Mouse (Mus musculus) gastrocnemius, postnatal 14 days (tissue): ENCODE measurements around the gene Olfr1179. TPM values are rescaled to one million over a fixed set of nuclear protein-coding genes. Genes with fewer than 3 reads are reported as not detected.
"Not testable (repeated sequence)": the region's sequence is repeated elsewhere in the genome, so short reads cannot be mapped to it uniquely, and the experiment has no call there.

Experiments used
- DNase-seq: peaks from one replicate; pipeline ENCODE4 v3.0.0; 2021; ENCODE audit warnings: mixed read lengths
- intact Hi-C: fragments of 180-260 bp; cut with DNase I; formaldehyde crosslinking; loops from one replicate; pipeline ENCODE4 v1.15.1; 2025; ENCODE audit warnings: low total_unique reads
- long read RNA-seq, 2 experiments: library from polyadenylated mRNA; stranded (forward); transcript quantifications; one replicate each; pipeline ENCODE4 v2.0.0; 2021
- total RNA-seq, 2 experiments: library from RNA; stranded (reverse); gene quantifications; 2 replicates each; pipeline ENCODE4 v1.2.3; 2021

Gene Olfr1179
- not detected for total RNA-seq
- long read RNA-seq, experiment 1, result 0 reads
- long read RNA-seq, experiment 2, result 0 reads

- intact Hi-C loops, result no loop called here
- DNase-seq, result no peak
These were observed at the start of gene Olfr1179 for GRCm38 (mm10) chr2:88406353-88406752. Olfr1179 (minus strand) TSS chr2:88406453.

DNA sequence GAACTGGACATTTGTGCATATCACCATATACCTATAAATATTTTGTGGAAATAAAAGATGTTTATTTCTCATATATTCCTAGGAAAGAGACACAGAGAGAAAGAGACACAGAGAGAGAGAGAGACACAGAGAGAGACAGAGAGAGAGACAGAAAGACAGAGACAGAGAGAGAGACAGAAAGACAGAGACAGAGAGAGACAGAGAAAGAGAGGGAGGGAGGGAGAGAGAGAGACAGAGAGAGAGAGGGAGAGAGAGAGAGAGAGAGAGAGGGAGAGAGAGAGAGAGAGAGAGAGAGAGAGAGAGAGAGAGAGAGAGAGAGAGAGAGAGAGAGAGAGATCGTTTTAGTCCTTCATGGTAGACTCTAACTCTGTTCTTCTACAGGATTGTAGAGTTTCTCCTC lies 48.3 kb upstream of the Olfr1179 start, which contains the start of gene Olfr1183:
Gene Olfr1183, plus strand, starts transcription at position 301 of the 400 bp plus-strand sequence.
- DNase-seq, intact Hi-C loops: not testable (repeated sequence)

- intact Hi-C loops, result no loop called here
- DNase-seq, result no peak
These were observed 42.8 kb upstream of the Olfr1179 start, which contains the start of gene Gm13757 for GRCm38 (mm10) chr2:88449031-88449430. Gm13757 (minus strand) TSS chr2:88449131.

DNA sequence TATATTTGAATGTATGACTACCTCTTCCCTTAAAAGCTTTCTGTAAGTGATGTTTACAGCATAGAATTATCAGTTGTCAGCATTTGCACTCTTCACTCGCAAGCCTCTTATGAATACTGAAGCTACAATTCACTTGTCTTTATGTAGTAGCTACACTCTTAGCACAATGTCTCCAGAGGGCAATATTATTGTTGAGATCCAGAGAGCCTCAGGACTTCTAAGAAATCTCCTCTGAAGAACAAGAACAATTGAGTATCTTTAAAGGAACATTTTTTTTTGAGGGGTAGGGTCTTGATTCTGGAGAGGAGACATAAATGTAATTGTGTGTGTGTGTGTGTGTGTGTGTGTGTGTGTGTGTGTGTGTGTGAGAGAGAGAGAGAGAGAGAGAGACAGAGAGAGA lies 19.8 kb upstream of the Olfr1179 start, which contains the start of gene Olfr1181:
Gene Olfr1181, minus strand, starts transcription at position 101 of the 400 bp plus-strand sequence.
- intact Hi-C loops, result no loop called here
- DNase-seq, result no peak

DNA sequence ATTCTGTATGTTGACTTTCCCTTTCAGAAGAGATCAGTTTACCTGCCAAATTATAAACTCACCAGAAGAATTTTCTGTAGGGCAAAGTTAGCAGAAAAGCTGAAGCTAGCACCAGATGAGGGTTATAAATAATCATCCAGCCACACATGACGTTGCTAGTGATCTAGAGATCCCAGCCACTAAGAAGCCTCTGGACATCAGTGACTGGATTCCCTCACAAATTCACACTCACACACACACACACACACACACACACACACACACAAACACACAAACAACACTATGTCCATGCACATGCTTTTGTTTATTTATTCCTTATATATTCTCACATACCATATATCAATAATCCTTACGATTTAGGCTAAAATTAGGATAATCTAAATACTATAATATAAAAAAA lies 12.8 kb upstream of the Olfr1179 start, which contains the start of gene Olfr1180:
Gene Olfr1180, minus strand, starts transcription at position 101 of the 400 bp plus-strand sequence.
- DNase-seq, result no peak
- intact Hi-C loops, result no loop called here

DNA sequence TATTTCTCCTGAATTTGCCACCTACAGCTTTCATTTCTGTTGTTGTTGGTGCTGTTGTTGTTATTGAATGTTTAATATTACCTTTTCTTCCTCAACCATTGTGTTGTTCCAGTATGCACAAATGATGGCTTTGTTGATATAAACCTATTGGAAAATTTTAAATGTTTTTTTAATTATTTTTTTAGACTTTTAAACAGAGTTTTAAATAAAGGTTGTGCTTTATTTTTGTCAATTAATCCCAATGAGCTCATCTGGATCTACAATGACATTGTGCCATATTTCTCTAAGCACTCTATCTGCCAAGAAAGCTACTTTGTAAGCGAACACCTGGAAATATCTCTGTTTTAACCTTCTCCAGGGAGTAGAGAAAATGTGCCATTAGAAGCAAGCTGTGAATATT lies 19.5 kb downstream of the Olfr1179 start, which contains the start of gene Olfr1178:
Gene Olfr1178, plus strand, starts transcription at position 301 of the 400 bp plus-strand sequence.
- intact Hi-C loops, result no loop called here
- no peak for DNase-seq

DNA sequence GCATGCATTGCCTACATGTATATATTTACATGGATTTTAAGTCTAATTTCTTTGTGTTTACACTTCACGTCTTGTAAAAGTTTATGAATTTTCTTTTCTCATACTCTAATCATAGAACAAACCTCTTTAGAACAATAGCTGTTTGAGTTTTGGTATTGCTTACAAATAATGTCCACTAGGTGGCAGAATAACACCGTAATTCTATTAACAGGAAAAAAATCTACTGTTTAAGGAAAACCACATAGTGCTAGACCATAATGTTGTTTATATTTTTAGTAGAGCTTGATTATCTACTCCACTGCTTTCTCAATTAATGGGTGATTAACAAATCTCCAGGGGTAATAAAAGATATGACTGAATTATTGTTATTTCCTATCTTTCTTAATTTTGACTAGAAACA lies 49.9 kb downstream of the Olfr1179 start:
- intact Hi-C loops, result no loop called here

More for the DNA sequence above, 49.9 kb downstream of the Olfr1179 start:
- DNase-seq, result no peak

Other genes with a start within 250 kb of the Olfr1179 start
- not detected for gene Olfr1168, start 224.6 kb downstream of the Olfr1179 start, total RNA-seq
- not detected for gene Olfr1170, start 178.1 kb downstream of the Olfr1179 start, total RNA-seq
- not detected for gene Olfr1173, start 126.6 kb downstream of the Olfr1179 start, total RNA-seq
- not detected for gene Olfr1174-ps, start 91.3 kb downstream of the Olfr1179 start, total RNA-seq
- not detected for gene Olfr1175-ps, start 79.2 kb downstream of the Olfr1179 start, total RNA-seq
- gene Olfr1176, start 69.7 kb downstream of the Olfr1179 start, total RNA-seq, result not detected
- gene Olfr1177-ps, start 60.0 kb downstream of the Olfr1179 start, total RNA-seq, result not detected
- not detected for gene Olfr1178, start 19.4 kb downstream of the Olfr1179 start, total RNA-seq
- not detected for gene Olfr1180, start 12.7 kb upstream of the Olfr1179 start, total RNA-seq
- gene Olfr1181, start 19.7 kb upstream of the Olfr1179 start, total RNA-seq, result not detected
- not detected for gene Gm13757, start 42.7 kb upstream of the Olfr1179 start, total RNA-seq
- gene Olfr1183, start 48.4 kb upstream of the Olfr1179 start, total RNA-seq, result not detected
- not detected for gene Olfr1184, start 77.1 kb upstream of the Olfr1179 start, total RNA-seq
- not detected for gene Olfr1185-ps1, start 86.9 kb upstream of the Olfr1179 start, total RNA-seq
- not detected for gene Olfr1186, start 112.1 kb upstream of the Olfr1179 start, total RNA-seq
- not detected for gene Olfr1188, start 150.5 kb upstream of the Olfr1179 start, total RNA-seq
- gene Olfr1189, start 180.0 kb upstream of the Olfr1179 start, total RNA-seq, result not detected
- under 1 TPM in 1 of 2 experiments, not detected in 1; 0.04 TPM for gene Olfr1191-ps1, start 234.1 kb upstream of the Olfr1179 start, total RNA-seq
- not detected for gene Olfr1192-ps1, start 242.1 kb upstream of the Olfr1179 start, total RNA-seq